Mouse (Mus musculus) embryonic facial prominence, embryonic 12.5 days (tissue): ENCODE data around the gene Nrxn1. TPM values are rescaled to one million over a fixed set of nuclear protein-coding genes. Genes with fewer than 3 reads are reported as not detected.

Experiments
- ATAC-seq: fragments of 200-750 bp; cut with Nextera tagmentation; 2 replicates; pipeline ENCODE4 v1.8.0; 2017; ENCODE audit not compliant: insufficient number of reproducible peaks, insufficient read depth, low FRiP score, low TSS enrichment
- H3K27ac ChIP-seq: fragments of 300-500 bp; sonication (generic); 2 replicates; pipeline ENCODE4 v1.5.1; 2016; ENCODE audit warnings: mild to moderate bottlenecking
- H3K27me3 ChIP-seq: fragments of 300-500 bp; sonication (generic); 2 replicates; pipeline ENCODE4 v1.6.1; 2016; ENCODE audit warnings: mild to moderate bottlenecking, moderate library complexity
- H3K36me3 ChIP-seq: fragments of 300-500 bp; sonication (generic); 2 replicates; pipeline ENCODE4 v1.6.1; 2016; ENCODE audit warnings: mild to moderate bottlenecking
- H3K4me1 ChIP-seq: fragments of 300-500 bp; sonication (generic); 2 replicates; pipeline ENCODE4 v1.6.1; 2016
- H3K4me2 ChIP-seq: fragments of 300-500 bp; sonication (generic); replicated peaks from 2 replicates; pipeline ENCODE4 v1.6.1; 2016; ENCODE audit warnings: mild to moderate bottlenecking, moderate library complexity
- H3K4me3 ChIP-seq: fragments of 300-500 bp; sonication (generic); 2 replicates; pipeline ENCODE4 v1.5.1; 2016; ENCODE audit warnings: mild to moderate bottlenecking
- H3K9ac ChIP-seq: fragments of 300-500 bp; sonication (generic); 2 replicates; pipeline ENCODE4 v1.6.1; 2016; ENCODE audit warnings: mild to moderate bottlenecking, moderate library complexity
- H3K9me3 ChIP-seq: fragments of 300-500 bp; sonication (generic); 2 replicates; pipeline ENCODE4 v1.6.1; 2016; ENCODE audit warnings: mild to moderate bottlenecking, moderate library complexity
- WGBS: fragments of 180-500 bp; shearing (Covaris S2); methylation state at CpG from one replicate; pipeline ENCODE4 v1.1.7; 2016; 5-methylcytosine and 5-hydroxymethylcytosine counted together
- polyA plus RNA-seq: library from polyadenylated mRNA; unstranded; fragments of >200 nt; fragmentation: Nextera tagmentation; extraction: Ambion mirVana; gene quantifications from 2 replicates; pipeline ENCODE4 v1.2.1, GENCODE M21; 2016

The Nrxn1 gene
- polyA plus RNA-seq, 1 experiment from 2014 or later, result 11.6 TPM

GRCm38 (mm10) chr17:90443067-90443466 lies 649.8 kb downstream of the Nrxn1 start:
- Histone ChIP-seq H3K9ac (no peak overlapping the region), H3K27me3 (no peaks in the 10 kb centered on the region), H3K4me1 (no peaks in the 10 kb centered on the region), H3K36me3 (no peaks in the 10 kb centered on the region), H3K27ac (no peak overlapping the region), H3K4me2 (no peak overlapping the region), H3K9me3 (no peaks in the 10 kb centered on the region), H3K4me3 (no peak overlapping the region)
- no peak for ATAC-seq

DNA sequence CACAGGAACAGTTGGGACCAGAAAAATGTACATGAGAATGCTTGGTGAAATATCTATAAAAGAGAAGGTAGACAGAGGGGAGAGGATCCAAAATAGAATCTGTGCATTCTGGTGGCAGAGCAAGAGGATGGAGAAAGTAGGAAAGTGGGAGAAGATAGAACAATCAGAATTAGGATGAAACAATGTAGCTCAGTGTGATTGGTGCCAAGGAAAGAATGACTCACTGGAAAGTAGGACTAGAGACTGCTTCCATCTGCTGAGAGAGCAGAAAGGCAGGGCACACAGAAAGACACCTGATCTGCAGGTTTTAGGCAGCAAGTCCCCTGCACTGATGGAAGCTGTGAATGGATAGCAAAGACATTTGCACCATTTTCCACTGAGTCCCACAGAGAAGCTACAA lies 657.0 kb downstream of the Nrxn1 start:
- Histone ChIP-seq H3K9me3 (no peaks in the 10 kb centered on the region), H3K9ac (no peak overlapping the region), H3K36me3 (no peaks in the 10 kb centered on the region), H3K4me1 (no peaks in the 10 kb centered on the region), H3K4me2 (no peak overlapping the region), H3K27ac (no peak overlapping the region), H3K27me3 (no peaks in the 10 kb centered on the region), H3K4me3 (no peak overlapping the region)
- ATAC-seq, result no peak

DNA sequence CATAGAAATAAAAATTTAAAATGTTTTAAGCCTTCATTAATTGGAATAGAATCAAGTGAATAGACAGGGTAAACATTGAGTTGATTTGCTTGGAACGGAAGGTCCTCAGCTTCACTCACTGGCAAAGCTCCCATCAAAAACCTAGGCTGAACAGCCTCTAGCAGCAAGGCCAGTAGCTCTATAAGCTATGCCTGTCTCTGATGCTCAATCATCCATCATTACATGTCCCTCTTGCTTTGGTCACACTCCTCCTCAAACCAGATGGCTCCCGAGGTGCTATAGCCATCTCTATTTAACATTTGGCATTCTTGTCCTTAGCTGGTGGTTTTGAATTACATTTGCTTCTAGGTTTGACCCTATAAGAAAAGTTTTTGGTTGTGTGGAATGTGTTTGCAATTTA lies 657.5 kb downstream of the Nrxn1 start:
- no peaks in the 10 kb centered on the region for H3K4me1 ChIP-seq
- ATAC-seq, result no peak
- H3K4me2 ChIP-seq, result no peak overlapping the region
- 47% methylated on average over 2 of the region's 2 CpGs for WGBS
- no peak overlapping the region for H3K4me3 ChIP-seq
- no peak overlapping the region for H3K9ac ChIP-seq
- H3K9me3 ChIP-seq, result no peaks in the 10 kb centered on the region
- no peaks in the 10 kb centered on the region for H3K27me3 ChIP-seq
- no peaks in the 10 kb centered on the region for H3K36me3 ChIP-seq
- H3K27ac ChIP-seq, result no peak overlapping the region

DNA sequence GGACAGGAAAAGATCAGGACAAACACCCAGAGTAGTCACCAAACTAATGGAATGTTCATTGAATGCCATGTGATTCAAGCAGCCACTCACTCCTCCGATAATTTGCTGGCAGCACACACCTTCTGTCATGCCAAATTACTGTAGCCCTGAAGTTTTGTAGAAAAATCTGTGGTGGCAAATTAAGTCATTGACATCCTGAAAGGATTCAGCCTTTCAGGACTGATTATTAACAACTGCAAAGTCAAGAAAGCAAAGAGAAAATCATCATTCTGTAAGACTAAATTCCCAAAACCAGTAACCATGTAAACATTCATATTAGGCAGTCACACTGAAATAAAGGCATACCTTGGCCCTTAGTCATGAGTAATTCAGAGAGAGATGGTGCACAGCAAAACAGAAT lies 662.7 kb downstream of the Nrxn1 start:
- no peak overlapping the region for H3K4me2 ChIP-seq
- no peaks in the 10 kb centered on the region for H3K27me3 ChIP-seq
- no peak overlapping the region for H3K4me3 ChIP-seq
- H3K9ac ChIP-seq, result no peak overlapping the region
- H3K4me1 ChIP-seq, result no peaks in the 10 kb centered on the region
- 93% methylated on average over 1 of the region's 1 CpGs for WGBS
- H3K27ac ChIP-seq, result no peak overlapping the region
- H3K9me3 ChIP-seq, result no peaks in the 10 kb centered on the region
- no peaks in the 10 kb centered on the region for H3K36me3 ChIP-seq
- no peak for ATAC-seq

DNA sequence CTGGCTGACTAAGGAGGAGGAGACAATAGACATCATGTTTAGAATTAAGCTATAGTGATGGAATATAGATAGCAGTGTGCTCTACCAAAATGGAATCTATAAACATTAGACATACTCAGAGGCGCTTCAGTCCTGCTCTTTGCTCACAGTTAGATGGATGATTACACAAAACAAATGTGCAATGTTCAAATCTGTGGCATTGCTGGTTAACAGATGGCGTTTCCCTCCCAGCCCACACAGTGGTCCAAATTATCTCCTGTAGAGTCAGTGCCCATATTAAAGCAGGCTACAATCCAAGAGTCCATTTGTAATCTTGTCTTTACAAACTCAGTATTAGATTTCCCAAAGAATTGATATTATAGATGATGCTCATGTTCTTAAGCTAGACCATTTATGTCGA lies 666.9 kb downstream of the Nrxn1 start:
- no peaks in the 10 kb centered on the region for H3K9me3 ChIP-seq
- WGBS, result 86% methylated on average over 3 of the region's 3 CpGs
- no peak overlapping the region for H3K27ac ChIP-seq
- no peak for ATAC-seq
- H3K4me3 ChIP-seq, result no peak overlapping the region
- H3K36me3 ChIP-seq, result no peaks in the 10 kb centered on the region
- no peaks in the 10 kb centered on the region for H3K27me3 ChIP-seq
- H3K4me2 ChIP-seq, result no peak overlapping the region
- H3K4me1 ChIP-seq, result no peaks in the 10 kb centered on the region
- no peak overlapping the region for H3K9ac ChIP-seq

DNA sequence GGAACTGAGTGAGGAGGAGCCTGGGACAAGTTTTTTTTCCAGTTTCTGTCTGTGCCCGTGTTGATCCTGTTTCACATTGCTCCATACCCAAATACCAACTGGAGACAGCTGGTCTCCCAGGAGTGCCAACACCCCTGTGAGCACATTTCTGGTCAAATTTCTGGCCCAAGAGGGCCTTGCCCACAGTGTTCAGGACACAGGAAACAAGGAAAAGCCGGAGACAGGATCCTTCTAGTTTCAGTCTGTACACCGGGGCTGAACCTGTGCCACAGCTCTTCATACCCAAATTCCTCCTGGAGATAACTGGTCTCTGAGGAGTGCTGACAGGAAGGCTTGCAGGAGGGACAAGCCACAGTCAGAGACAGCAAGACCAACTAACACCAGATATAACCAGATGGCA lies 670.3 kb downstream of the Nrxn1 start:
- 81% methylated on average over 3 of the region's 3 CpGs for WGBS
- Histone ChIP-seq H3K27ac (no peak overlapping the region), H3K9me3 (no peaks in the 10 kb centered on the region), H3K27me3 (no peaks in the 10 kb centered on the region), H3K4me3 (no peak overlapping the region), H3K9ac (no peak overlapping the region), H3K36me3 (no peaks in the 10 kb centered on the region), H3K4me1 (no peaks in the 10 kb centered on the region), H3K4me2 (no peak overlapping the region)
- no peak for ATAC-seq

- ATAC-seq, result no peak
- Histone ChIP-seq H3K27ac (no peak overlapping the region), H3K36me3 (no peaks in the 10 kb centered on the region), H3K9me3 (no peaks in the 10 kb centered on the region), H3K4me3 (no peak overlapping the region), H3K4me1 (no peaks in the 10 kb centered on the region), H3K9ac (no peak overlapping the region), H3K4me2 (no peak overlapping the region), H3K27me3 (no peaks in the 10 kb centered on the region)
- 86% methylated on average over 2 of the region's 2 CpGs for WGBS
Measured at GRCm38 (mm10) chr17:90420757-90421156, 672.1 kb downstream of the Nrxn1 start.

DNA sequence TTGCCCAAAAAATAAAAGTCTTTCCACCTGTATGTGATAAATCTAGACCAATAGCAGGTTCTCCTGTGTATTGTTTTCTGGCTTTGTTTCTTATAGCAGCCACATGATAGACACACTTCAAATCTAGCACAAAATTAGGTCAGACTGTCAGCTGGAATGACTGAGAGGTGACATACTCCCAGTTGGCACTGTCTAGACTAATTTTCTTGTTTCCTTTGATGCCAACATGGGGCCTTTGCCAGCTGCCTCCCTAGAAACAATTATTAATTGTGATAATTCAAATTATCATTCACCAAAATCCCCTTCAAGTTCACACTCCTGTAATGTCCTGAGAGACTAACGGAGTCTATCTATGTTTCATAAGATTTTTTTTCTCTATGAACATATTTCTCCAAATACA lies 673.3 kb downstream of the Nrxn1 start:
- Histone ChIP-seq H3K4me1 (no peaks in the 10 kb centered on the region), H3K36me3 (no peaks in the 10 kb centered on the region), H3K4me2 (no peak overlapping the region), H3K9me3 (no peaks in the 10 kb centered on the region), H3K9ac (no peak overlapping the region), H3K27me3 (no peaks in the 10 kb centered on the region), H3K27ac (no peak overlapping the region), H3K4me3 (no peak overlapping the region)
- WGBS, result 78% methylated on average over 1 of the region's 1 CpGs
- ATAC-seq, result no peak

DNA sequence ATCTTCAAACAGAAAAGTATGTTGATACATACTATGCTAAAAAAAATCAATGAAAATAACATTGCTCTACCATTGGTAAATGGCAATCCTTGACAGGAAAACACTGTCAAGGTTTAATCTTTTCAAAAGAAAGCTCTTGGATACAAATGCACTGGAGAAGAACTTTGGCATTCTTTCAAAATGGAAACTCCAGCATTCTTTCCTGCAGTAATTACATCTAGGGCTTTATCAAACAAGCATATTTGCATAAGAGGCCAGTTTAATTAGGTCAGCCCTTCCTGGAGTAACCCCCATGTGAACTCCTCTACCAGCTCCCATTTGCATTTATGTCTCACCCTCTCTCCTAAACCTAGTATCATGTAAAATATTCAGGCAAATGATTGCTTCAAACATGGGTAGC lies 696.5 kb downstream of the Nrxn1 start:
- Histone ChIP-seq H3K27me3 (no peaks in the 10 kb centered on the region), H3K9ac (no peak overlapping the region), H3K36me3 (no peaks in the 10 kb centered on the region), H3K4me1 (no peaks in the 10 kb centered on the region), H3K27ac (no peak overlapping the region), H3K4me3 (no peak overlapping the region), H3K9me3 (no peaks in the 10 kb centered on the region), H3K4me2 (no peak overlapping the region)
- no peak for ATAC-seq

DNA sequence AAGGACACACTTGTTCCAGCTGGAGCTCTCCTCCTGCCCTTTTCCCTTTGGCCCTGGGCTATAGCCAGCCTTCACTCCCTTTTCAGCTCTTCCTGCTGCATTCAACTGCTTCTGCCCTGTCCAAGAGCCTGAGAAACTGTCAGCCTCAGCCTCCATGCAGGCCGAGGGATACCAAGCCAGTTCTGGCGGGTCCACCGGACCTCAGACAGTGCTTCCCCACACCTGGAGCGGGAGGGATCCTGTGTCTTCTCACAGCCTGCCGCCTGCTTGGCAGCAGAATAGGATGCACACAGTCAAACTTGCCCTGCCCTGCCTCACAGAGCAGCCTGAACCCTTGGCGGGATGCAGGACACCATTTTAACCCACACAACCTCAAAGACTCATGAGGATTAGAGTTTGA lies 698.3 kb downstream of the Nrxn1 start:
- Histone ChIP-seq H3K27ac (no peak overlapping the region), H3K27me3 (no peaks in the 10 kb centered on the region), H3K9me3 (no peaks in the 10 kb centered on the region), H3K36me3 (no peaks in the 10 kb centered on the region), H3K4me1 (peaks cover 8% of the 10 kb centered on the region; the same call in 1 of the 2 replicates), H3K9ac (no peak overlapping the region), H3K4me3 (no peak overlapping the region), H3K4me2 (no peak overlapping the region)
- ATAC-seq, result no peak
- 84% methylated on average over 6 of the region's 6 CpGs for WGBS

GRCm38 (mm10) chr17:90392751-90393150 lies 700.1 kb downstream of the Nrxn1 start:
- no peak overlapping the region for H3K9ac ChIP-seq
- no peaks in the 10 kb centered on the region for H3K9me3 ChIP-seq
- no peak overlapping the region for H3K4me3 ChIP-seq
- no peak for ATAC-seq
- no peak overlapping the region for H3K27ac ChIP-seq
- peaks cover 8% of the 10 kb centered on the region; the same call in 1 of the 2 replicates for H3K4me1 ChIP-seq
- H3K27me3 ChIP-seq, result no peaks in the 10 kb centered on the region
- no peak overlapping the region for H3K4me2 ChIP-seq
- H3K36me3 ChIP-seq, result no peaks in the 10 kb centered on the region
- WGBS, result 92% methylated on average over 1 of the region's 1 CpGs

- no peak for ATAC-seq
- no peak overlapping the region for H3K4me3 ChIP-seq
- no peak overlapping the region for H3K9ac ChIP-seq
- H3K4me2 ChIP-seq, result no peak overlapping the region
- no peaks in the 10 kb centered on the region for H3K9me3 ChIP-seq
- H3K27ac ChIP-seq, result no peak overlapping the region
- H3K4me1 ChIP-seq, result peaks cover 8% of the 10 kb centered on the region; the same call in 1 of the 2 replicates
- H3K27me3 ChIP-seq, result no peaks in the 10 kb centered on the region
- no peaks in the 10 kb centered on the region for H3K36me3 ChIP-seq
- WGBS, result 24% methylated on average over 7 of the region's 7 CpGs
Measured at GRCm38 (mm10) chr17:90390316-90391212, 702.3 kb downstream of the Nrxn1 start.
